Mouse (Mus musculus): ENCODE results near the gene Treml4. TPM values are rescaled to one million over a fixed set of nuclear protein-coding genes. Genes with fewer than 3 reads are reported as not detected.
"Not testable (repeated sequence)": the region's sequence is repeated elsewhere in the genome, so short reads cannot be mapped to it uniquely, and the experiment has no call there.

Treml4 gene
- total RNA-seq, 2 experiments from 2014 or later: not detected

DNA sequence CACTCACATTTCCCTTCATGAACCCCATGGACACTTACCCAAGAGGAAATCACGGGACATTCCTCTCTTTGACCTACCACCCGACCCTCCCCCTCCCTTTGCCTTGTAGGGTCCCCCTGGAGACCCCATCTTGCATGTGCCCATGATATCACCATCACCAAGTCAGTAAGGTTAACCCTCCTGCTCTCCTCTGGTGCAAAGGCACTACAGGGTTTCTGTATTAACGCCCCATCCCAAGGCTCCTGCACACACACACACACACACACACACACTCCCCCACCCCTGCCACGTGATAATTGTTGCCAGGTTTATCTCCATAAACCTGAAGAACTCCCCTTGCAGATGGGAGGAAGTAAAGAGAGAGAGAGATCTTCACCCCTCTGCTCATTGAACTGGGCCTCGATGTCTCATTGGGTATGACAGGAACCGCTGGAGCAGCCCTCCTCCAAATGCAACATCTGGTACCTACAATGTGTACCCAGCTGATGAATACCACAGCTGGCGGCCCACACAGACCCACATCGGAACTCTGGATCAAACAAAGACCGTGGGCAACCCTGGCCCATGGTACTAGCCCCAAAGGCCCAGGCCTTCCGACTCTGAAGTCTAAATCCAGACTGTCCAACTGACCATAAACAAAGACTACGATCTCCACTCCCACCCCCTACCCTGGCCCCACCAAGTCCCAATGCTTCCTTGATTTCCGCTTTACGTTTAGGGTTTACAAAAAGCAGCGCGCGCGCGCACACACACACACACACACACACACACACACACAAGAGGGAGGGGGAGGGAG is 17.0 kb downstream of the Treml4 start:
- TF ChIP-seq CTCF (conservative IDR thresholded peaks at IDR 0.05): no peak
- Histone ChIP-seq H3K4me3 (no peak overlapping the region), H3K27ac (no peak overlapping the region)
- DNase-seq (ENCODE audit: low spot score in 2 of 2): no peak

- Histone ChIP-seq H3K4me3 (no peak overlapping the region), H3K27ac (no peak overlapping the region)
- no peak for DNase-seq (ENCODE audit: low spot score in 2 of 2)
- no peak for TF ChIP-seq CTCF (conservative IDR thresholded peaks at IDR 0.05)
Measured at GRCm38 (mm10) chr17:48281739-48282085, 17.6 kb downstream of the Treml4 start.

- DNase-seq (ENCODE audit: low spot score in 2 of 2): no peak
- Histone ChIP-seq H3K27ac (no peak overlapping the region), H3K4me3 (no peak overlapping the region)
- peak; percentile 34 for TF ChIP-seq CTCF (conservative IDR thresholded peaks at IDR 0.05)
Measured at GRCm38 (mm10) chr17:48286765-48287164, 22.7 kb downstream of the Treml4 start.

DNA sequence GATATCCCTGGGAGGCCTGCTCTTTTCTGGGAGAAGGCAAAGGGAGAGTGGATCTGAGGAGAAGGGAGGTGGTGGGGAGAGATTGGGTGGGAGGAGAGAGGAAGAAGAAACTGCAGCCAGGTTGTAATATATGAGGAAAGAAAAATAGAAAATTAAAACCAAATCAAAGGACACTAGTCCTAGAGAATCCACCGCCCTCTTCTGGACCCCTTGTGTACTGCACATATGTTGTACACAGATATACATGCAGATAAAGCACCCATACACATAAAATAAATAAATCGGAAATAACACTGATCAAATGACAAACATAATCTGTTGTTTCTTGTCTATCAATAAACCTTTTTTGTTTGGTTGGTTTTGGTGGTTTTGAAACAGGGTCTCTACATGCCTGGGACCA is 23.2 kb downstream of the Treml4 start:
- no peak for DNase-seq (ENCODE audit: low spot score in 2 of 2)
- no peak overlapping the region for H3K4me3 ChIP-seq
- peak; percentile 48 for TF ChIP-seq CTCF (conservative IDR thresholded peaks at IDR 0.05)
- H3K27ac ChIP-seq: no peak overlapping the region

GRCm38 (mm10) chr17:48293500-48294194 is 29.6 kb downstream of the Treml4 start:
- no peak for DNase-seq (ENCODE audit: low spot score in 2 of 2)
- no peak overlapping the region for H3K27ac ChIP-seq
- no peak overlapping the region for H3K4me3 ChIP-seq
- no peak for TF ChIP-seq CTCF (conservative IDR thresholded peaks at IDR 0.05)

DNA sequence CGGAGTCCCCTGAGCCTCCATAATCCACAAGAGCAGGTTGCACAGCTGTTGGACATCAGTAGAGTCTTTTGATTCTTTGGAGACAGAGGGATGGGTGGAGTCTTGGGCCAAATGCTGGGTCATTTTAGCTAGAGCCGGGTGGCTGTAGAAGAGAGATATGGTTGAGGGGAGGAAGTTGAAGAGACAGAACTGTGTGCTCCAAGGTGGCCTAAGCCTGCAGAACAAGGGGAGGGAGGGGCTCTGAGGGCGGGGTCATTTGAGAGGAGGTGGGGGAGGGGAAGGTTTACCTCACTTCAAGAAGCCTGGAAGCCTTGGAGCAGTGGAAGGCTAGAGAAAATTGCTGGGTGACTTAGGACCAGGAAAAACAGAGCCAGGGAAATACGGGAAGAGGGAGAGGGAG is 35.1 kb downstream of the Treml4 start, which contains the start of gene Treml2:
Gene Treml2 (plus strand): TSS at position 296 of the 400 bp plus-strand sequence.
- Histone ChIP-seq H3K4me3 (no peak within 1 kb of the TSS), H3K27ac (no peak within 1 kb of the TSS)
- no peak for TF ChIP-seq CTCF (conservative IDR thresholded peaks at IDR 0.05)
- DNase-seq (ENCODE audit: low spot score in 2 of 2): no peak

GRCm38 (mm10) chr17:48299756-48300155 is 35.7 kb downstream of the Treml4 start:
- H3K4me3 ChIP-seq: no peak overlapping the region
- TF ChIP-seq CTCF (conservative IDR thresholded peaks at IDR 0.05): no peak
- H3K27ac ChIP-seq: no peak overlapping the region
- DNase-seq (ENCODE audit: low spot score in 2 of 2): no peak

DNA sequence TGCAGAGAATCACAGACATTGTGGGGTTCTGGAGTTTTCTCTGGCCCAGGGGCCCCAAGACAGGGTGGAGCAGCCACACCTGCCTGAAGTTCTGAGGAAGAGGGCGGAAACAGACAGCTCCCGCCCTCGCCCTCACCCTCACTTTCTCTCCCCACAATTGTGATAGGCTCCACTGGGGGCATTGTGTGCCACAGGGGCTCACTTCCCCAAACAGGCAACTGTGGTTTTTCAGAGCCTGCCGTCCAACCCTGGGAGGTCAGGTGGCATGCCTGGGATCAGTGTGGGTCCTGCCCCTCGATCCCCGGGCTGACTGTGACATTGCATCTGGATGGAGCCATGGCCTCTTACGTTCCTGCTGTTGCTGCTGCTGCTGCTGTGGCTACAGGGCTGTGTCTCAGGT is 36.1 kb downstream of the Treml4 start:
- DNase-seq (ENCODE audit: low spot score in 2 of 2): no peak
- Histone ChIP-seq H3K27ac (no peak overlapping the region), H3K4me3 (no peak overlapping the region)
- no peak for TF ChIP-seq CTCF (conservative IDR thresholded peaks at IDR 0.05)

DNA sequence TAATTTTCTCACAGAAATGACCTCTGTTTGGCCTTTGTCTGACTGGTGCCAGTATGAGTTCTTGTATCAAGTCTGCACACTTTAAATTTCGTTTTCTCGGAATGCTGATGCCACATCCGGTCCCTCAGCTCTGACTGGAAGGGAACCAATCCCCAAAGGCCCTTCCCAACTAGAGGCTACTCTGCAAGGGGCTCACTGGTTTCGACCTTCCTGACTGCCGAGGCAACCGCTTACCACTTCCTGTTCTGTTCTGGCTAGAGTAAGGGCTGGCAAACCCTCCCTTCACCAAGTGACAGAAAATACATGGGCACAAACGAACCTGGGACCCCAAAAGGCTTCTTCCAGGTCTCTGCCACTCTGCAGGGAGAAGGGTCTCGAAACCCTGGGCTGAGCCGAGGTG is 36.8 kb downstream of the Treml4 start:
- DNase-seq (ENCODE audit: low spot score in 2 of 2): no peak
- H3K4me3 ChIP-seq: no peak overlapping the region
- no peak for TF ChIP-seq CTCF (conservative IDR thresholded peaks at IDR 0.05)

DNA sequence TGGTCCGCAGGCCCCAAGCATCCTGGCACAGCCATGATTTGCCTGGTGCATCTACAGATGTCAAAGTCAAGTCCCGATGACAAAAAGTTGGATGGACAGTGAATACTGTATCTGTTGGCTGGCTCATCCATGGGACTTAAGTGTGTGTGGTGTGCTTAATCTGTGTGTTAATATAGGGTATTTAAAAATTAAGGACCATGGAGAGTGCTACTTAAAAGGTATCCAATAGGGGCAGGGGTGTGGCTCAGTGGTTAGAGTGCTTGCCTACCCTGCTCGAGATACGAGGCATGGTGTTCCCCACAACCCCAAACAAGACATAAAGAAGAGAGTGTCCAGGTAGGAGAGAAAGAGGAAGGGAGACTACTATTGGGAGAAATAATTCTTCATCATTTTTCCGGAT is 37.7 kb downstream of the Treml4 start:
- no peak for TF ChIP-seq CTCF (conservative IDR thresholded peaks at IDR 0.05)
- Histone ChIP-seq H3K4me3 (no peak overlapping the region), H3K27ac (no peak overlapping the region)
- DNase-seq (ENCODE audit: low spot score in 2 of 2): no peak

More for the DNA sequence above, 36.8 kb downstream of the Treml4 start:
- no peak overlapping the region for H3K27ac ChIP-seq

- Histone ChIP-seq H3K27ac (no peak overlapping the region), H3K4me3 (no peak overlapping the region)
- no peak for TF ChIP-seq CTCF (conservative IDR thresholded peaks at IDR 0.05)
- DNase-seq (ENCODE audit: low spot score in 2 of 2): no peak
Measured at GRCm38 (mm10) chr17:48312124-48312523, 48.0 kb downstream of the Treml4 start.

DNA sequence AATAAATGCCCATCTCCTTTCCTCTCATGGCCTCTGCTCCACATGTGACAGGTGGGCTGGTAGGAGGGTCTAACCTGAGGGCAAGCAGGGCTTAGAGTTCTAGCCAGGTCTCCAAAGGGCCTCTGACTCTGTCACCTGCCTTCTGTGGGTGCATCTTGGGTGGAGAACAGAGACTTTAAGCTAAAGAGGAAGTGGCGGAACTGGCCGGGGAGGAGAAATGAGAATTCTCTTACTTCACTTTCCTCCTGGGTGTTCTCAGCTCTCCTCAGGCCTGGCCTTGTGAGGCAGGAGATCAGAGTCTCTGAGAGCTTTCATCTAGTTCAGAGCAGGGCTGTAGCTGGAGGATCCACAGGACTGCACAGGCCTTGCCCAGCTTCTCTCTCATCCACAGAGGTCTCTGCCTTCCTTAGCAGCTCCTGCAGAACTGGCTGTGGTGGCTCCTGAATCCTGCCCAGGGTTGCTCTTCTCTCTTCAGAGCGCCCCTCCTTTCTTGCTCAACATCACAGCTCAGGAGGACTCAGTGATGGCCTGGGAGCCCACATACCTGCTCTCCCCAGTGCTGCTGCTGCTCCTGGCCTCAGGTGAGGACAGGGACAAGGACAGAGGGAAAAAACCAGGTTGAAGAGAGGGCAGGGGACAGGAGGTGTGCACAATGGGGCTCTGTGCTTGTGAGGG is 51.9 kb downstream of the Treml4 start, which contains the start of gene B430306N03Rik:
Gene B430306N03Rik (plus strand): TSS at position 237 of the 675 bp plus-strand sequence.
- not testable (repeated sequence) for DNase-seq (ENCODE audit: low spot score in 2 of 2)

GRCm38 (mm10) chr17:48318686-48319085 is 54.6 kb downstream of the Treml4 start:
- no peak overlapping the region for H3K4me3 ChIP-seq
- no peak overlapping the region for H3K27ac ChIP-seq
- no peak for DNase-seq (ENCODE audit: low spot score in 2 of 2)
- no peak for TF ChIP-seq CTCF (conservative IDR thresholded peaks at IDR 0.05)

More for the DNA sequence above, 51.9 kb downstream of the Treml4 start, which contains the start of gene B430306N03Rik:
- not testable (repeated sequence) for H3K27ac ChIP-seq, H3K4me3 ChIP-seq

Data from layer of hippocampus, adult 2 months (tissue).